Mouse (Mus musculus): ENCODE data around the gene Svs1. TPM values are rescaled to one million over a fixed set of nuclear protein-coding genes. Genes with fewer than 3 reads are reported as not detected.
A peak's percentile ranks its signal among the peaks of the same experiment; 100 is the strongest.

Svs1 gene
- polyA plus RNA-seq, 1 experiment from 2014 or later: not detected

GRCm38 (mm10) chr6:49026496-49026895, 39.8 kb downstream of the Svs1 start:
- no peak overlapping the region for H3K4me3 ChIP-seq (replicated peaks; ENCODE audit: low read depth, low read length)
- H3K4me1 ChIP-seq (replicated peaks; ENCODE audit: insufficient read depth, low read length): no peaks in the 10 kb centered on the region
- H3K27ac ChIP-seq: no peak overlapping the region
- no peak for TF ChIP-seq CTCF (IDR thresholded peaks at IDR 0.05; ENCODE audit: low read depth)
- no peak for DNase-seq (ENCODE audit: low spot score)
- WGBS: 90% methylated on average over 5 of the region's 5 CpGs
- H3K4me2 ChIP-seq (ENCODE audit: low read length): no peak overlapping the region
- H3K36me3 ChIP-seq (ENCODE audit: insufficient read depth, low read length): no peaks in the 10 kb centered on the region
- no peaks in the 10 kb centered on the region for H3K9me3 ChIP-seq (replicated peaks; ENCODE audit: low read length)
- H3K9ac ChIP-seq (ENCODE audit: low read depth, low read length): no peak overlapping the region
- ATAC-seq (replicated peaks; ENCODE audit: low FRiP score, low read depth): no peak
- no peaks in the 10 kb centered on the region for H3K27me3 ChIP-seq (ENCODE audit: insufficient read depth, low read length)

GRCm38 (mm10) chr6:49028019-49028418, 41.4 kb downstream of the Svs1 start:
- Histone ChIP-seq H3K27me3 (ENCODE audit: insufficient read depth, low read length) (no peaks in the 10 kb centered on the region), H3K4me2 (ENCODE audit: low read length) (no peak overlapping the region), H3K36me3 (ENCODE audit: insufficient read depth, low read length) (no peaks in the 10 kb centered on the region), H3K9ac (ENCODE audit: low read depth, low read length) (no peak overlapping the region), H3K4me1 (replicated peaks; ENCODE audit: insufficient read depth, low read length) (no peaks in the 10 kb centered on the region), H3K4me3 (replicated peaks; ENCODE audit: low read depth, low read length) (no peak overlapping the region), H3K27ac (no peak overlapping the region), H3K9me3 (replicated peaks; ENCODE audit: low read length) (no peaks in the 10 kb centered on the region)
- ATAC-seq (replicated peaks; ENCODE audit: low FRiP score, low read depth) (peak; percentile 57; the same call in 1 of the 2 replicates), DNase-seq (ENCODE audit: low spot score) (no peak)
- TF ChIP-seq CTCF (IDR thresholded peaks at IDR 0.05; ENCODE audit: low read depth): no peak
- 65% methylated on average over 6 of the region's 6 CpGs for WGBS

GRCm38 (mm10) chr6:49028708-49029107, 42.0 kb downstream of the Svs1 start:
- TF ChIP-seq CTCF (IDR thresholded peaks at IDR 0.05; ENCODE audit: low read depth): no peak
- no peaks in the 10 kb centered on the region for H3K4me1 ChIP-seq (replicated peaks; ENCODE audit: insufficient read depth, low read length)
- H3K36me3 ChIP-seq (ENCODE audit: insufficient read depth, low read length): no peaks in the 10 kb centered on the region
- WGBS: 72% methylated on average over 3 of the region's 3 CpGs
- DNase-seq (ENCODE audit: low spot score) (no peak), ATAC-seq (replicated peaks; ENCODE audit: low FRiP score, low read depth) (no peak)
- H3K4me2 ChIP-seq (ENCODE audit: low read length): no peak overlapping the region
- no peak overlapping the region for H3K27ac ChIP-seq
- H3K4me3 ChIP-seq (replicated peaks; ENCODE audit: low read depth, low read length): no peak overlapping the region
- no peaks in the 10 kb centered on the region for H3K27me3 ChIP-seq (ENCODE audit: insufficient read depth, low read length)
- no peaks in the 10 kb centered on the region for H3K9me3 ChIP-seq (replicated peaks; ENCODE audit: low read length)
- no peak overlapping the region for H3K9ac ChIP-seq (ENCODE audit: low read depth, low read length)

GRCm38 (mm10) chr6:49031230-49031629, 44.6 kb downstream of the Svs1 start:
- Histone ChIP-seq H3K4me2 (ENCODE audit: low read length) (no peak overlapping the region), H3K4me3 (replicated peaks; ENCODE audit: low read depth, low read length) (no peak overlapping the region), H3K4me1 (replicated peaks; ENCODE audit: insufficient read depth, low read length) (no peaks in the 10 kb centered on the region), H3K9me3 (replicated peaks; ENCODE audit: low read length) (no peaks in the 10 kb centered on the region), H3K27me3 (ENCODE audit: insufficient read depth, low read length) (no peaks in the 10 kb centered on the region), H3K9ac (ENCODE audit: low read depth, low read length) (no peak overlapping the region), H3K36me3 (ENCODE audit: insufficient read depth, low read length) (no peaks in the 10 kb centered on the region), H3K27ac (no peak overlapping the region)
- no peak for TF ChIP-seq CTCF (IDR thresholded peaks at IDR 0.05; ENCODE audit: low read depth)
- DNase-seq (ENCODE audit: low spot score): peak; percentile 51
- 33% methylated on average over 4 of the region's 4 CpGs for WGBS
- no peak for ATAC-seq (replicated peaks; ENCODE audit: low FRiP score, low read depth)

GRCm38 (mm10) chr6:49032783-49033182, 46.1 kb downstream of the Svs1 start:
- no peak for ATAC-seq (replicated peaks; ENCODE audit: low FRiP score, low read depth)
- Histone ChIP-seq H3K9ac (ENCODE audit: low read depth, low read length) (no peak overlapping the region), H3K27ac (no peak overlapping the region), H3K27me3 (ENCODE audit: insufficient read depth, low read length) (no peaks in the 10 kb centered on the region), H3K4me1 (replicated peaks; ENCODE audit: insufficient read depth, low read length) (no peaks in the 10 kb centered on the region), H3K36me3 (ENCODE audit: insufficient read depth, low read length) (no peaks in the 10 kb centered on the region), H3K9me3 (replicated peaks; ENCODE audit: low read length) (no peaks in the 10 kb centered on the region), H3K4me3 (replicated peaks; ENCODE audit: low read depth, low read length) (no peak overlapping the region), H3K4me2 (ENCODE audit: low read length) (no peak overlapping the region)
- 52% methylated on average over 4 of the region's 4 CpGs for WGBS
- TF ChIP-seq CTCF (IDR thresholded peaks at IDR 0.05; ENCODE audit: low read depth): no peak
- DNase-seq (ENCODE audit: low spot score): no peak

- ATAC-seq (replicated peaks; ENCODE audit: low FRiP score, low read depth) (no peak), DNase-seq (ENCODE audit: low spot score) (peak; percentile 36)
- WGBS: 35% methylated on average over 28 of the region's 28 CpGs
- no peaks in the 10 kb centered on the region for H3K9me3 ChIP-seq (replicated peaks; ENCODE audit: low read length)
- no peaks in the 10 kb centered on the region for H3K27me3 ChIP-seq (ENCODE audit: insufficient read depth, low read length)
- H3K36me3 ChIP-seq (ENCODE audit: insufficient read depth, low read length): no peaks in the 10 kb centered on the region
- H3K4me3 ChIP-seq (replicated peaks; ENCODE audit: low read depth, low read length): no peak within 1 kb of the TSS; the same call in 1 of the 2 replicates
- no peak within 1 kb of the TSS for H3K27ac ChIP-seq
- 0 out of 2 replicates have a peak within 1 kb of the TSS, but pooled peaks have one; percentile 27 for H3K9ac ChIP-seq (ENCODE audit: low read depth, low read length)
- no peak for TF ChIP-seq CTCF (IDR thresholded peaks at IDR 0.05; ENCODE audit: low read depth)
- peak within 1 kb of the TSS; percentile 42 for H3K4me2 ChIP-seq (ENCODE audit: low read length)
- H3K4me1 ChIP-seq (replicated peaks; ENCODE audit: insufficient read depth, low read length): no peaks in the 10 kb centered on the region
These were observed 49.9 kb downstream of the Svs1 start, which contains the start of gene Gpnmb for GRCm38 (mm10) chr6:49036275-49037267. Gpnmb (plus strand) TSS chr6:49036546.

Data from kidney, postnatal 0 days (tissue).